Mouse (Mus musculus): ENCODE results near the gene Bag6. TPM values are rescaled to one million over a fixed set of nuclear protein-coding genes. Genes with fewer than 3 reads are reported as not detected.

The Bag6 gene
- total RNA-seq, 2 experiments from 2014 or later, result 395 to 410 TPM

GRCm38 (mm10) chr17:35165451-35166155, 30.6 kb downstream of the Bag6 start:
- no peak for DNase-seq
- intact Hi-C loops (cut with DNase I), result loop anchor here (2.0 to 5.0 kb wide), 2 partner anchors 29 to 67 kb away; partner anchors contain the start of genes Atp6v1g2 and Ltb

GRCm38 (mm10) chr17:35166352-35167035, 31.5 kb downstream of the Bag6 start:
- intact Hi-C loops (cut with DNase I), result loop anchor here (2.0 to 5.0 kb wide), 2 partner anchors 28 to 66 kb away; partner anchors contain the start of genes Atp6v1g2 and Ltb

GRCm38 (mm10) chr17:35167794-35168193, 32.8 kb downstream of the Bag6 start:
- DNase-seq, result no peak
- intact Hi-C loops (cut with DNase I), result loop anchor here (2.0 to 5.0 kb wide), 2 partner anchors 27 to 65 kb away; partner anchors contain the start of genes Atp6v1g2 and Ltb

More at GRCm38 (mm10) chr17:35166352-35167035, 31.5 kb downstream of the Bag6 start:
- peak; percentile 65 for DNase-seq

GRCm38 (mm10) chr17:35168541-35169207, 33.7 kb downstream of the Bag6 start:
- no peak for DNase-seq
- intact Hi-C loops (cut with DNase I), result loop anchor here (5.0 kb wide), 1 partner anchor 64 kb away; the partner anchor contains the start of gene Atp6v1g2

- no peak for DNase-seq
- intact Hi-C loops (cut with DNase I), result no loop called here
These were observed 37.7 kb downstream of the Bag6 start for GRCm38 (mm10) chr17:35172445-35173234.

GRCm38 (mm10) chr17:35173329-35173728, 38.4 kb downstream of the Bag6 start:
- intact Hi-C loops (cut with DNase I), result no loop called here
- DNase-seq, result no peak

- intact Hi-C loops (cut with DNase I), result no loop called here
- DNase-seq, result no peak
These were observed 39.4 kb downstream of the Bag6 start for GRCm38 (mm10) chr17:35174201-35174977.

GRCm38 (mm10) chr17:35175382-35175781, 40.4 kb downstream of the Bag6 start:
- no peak for DNase-seq
- intact Hi-C loops (cut with DNase I), result no loop called here

- intact Hi-C loops (cut with DNase I), result no loop called here
- no peak for DNase-seq
These were observed 41.0 kb downstream of the Bag6 start, which contains the start of gene Aif1 for GRCm38 (mm10) chr17:35175968-35176367. Aif1 (minus strand) TSS chr17:35176068.

- intact Hi-C loops (cut with DNase I), result no loop called here
- DNase-seq, result peak; percentile 66
These were observed 43.5 kb downstream of the Bag6 start for GRCm38 (mm10) chr17:35178528-35178927.

GRCm38 (mm10) chr17:35180093-35180492, 45.1 kb downstream of the Bag6 start:
- intact Hi-C loops (cut with DNase I), result no loop called here
- DNase-seq, result no peak

- intact Hi-C loops (cut with DNase I), result no loop called here
- DNase-seq, result peak; percentile 46
These were observed 50.9 kb downstream of the Bag6 start for GRCm38 (mm10) chr17:35185639-35186611.

- intact Hi-C loops (cut with DNase I), result no loop called here
- DNase-seq, result peak; percentile 14
These were observed 51.7 kb downstream of the Bag6 start for GRCm38 (mm10) chr17:35186681-35187080.

- DNase-seq, result no peak
- intact Hi-C loops (cut with DNase I), result no loop called here
These were observed 52.4 kb downstream of the Bag6 start for GRCm38 (mm10) chr17:35187345-35187744.

GRCm38 (mm10) chr17:35187959-35188610, 53.1 kb downstream of the Bag6 start, which contains the start of gene Lst1:
Lst1 (minus strand) TSS chr17:35188439.
- no peak for DNase-seq
- intact Hi-C loops (cut with DNase I), result no loop called here

- no peak for DNase-seq
- intact Hi-C loops (cut with DNase I), result no loop called here
These were observed 54.2 kb downstream of the Bag6 start for GRCm38 (mm10) chr17:35189186-35189585.

- DNase-seq, result no peak
- intact Hi-C loops (cut with DNase I), result no loop called here
These were observed 55.1 kb downstream of the Bag6 start for GRCm38 (mm10) chr17:35190096-35190495.

- intact Hi-C loops (cut with DNase I), result no loop called here
- no peak for DNase-seq
These were observed 56.7 kb downstream of the Bag6 start for GRCm38 (mm10) chr17:35191723-35192122.

Data from left cerebral cortex, postnatal 4 days (tissue).